Mouse (Mus musculus) c-Kit-positive CD71-negative TER-119-negative erythroid progenitor cells, embryonic 14.5 days (primary cell): ENCODE results near the gene Nell2.
"Not testable (repeated sequence)": the region's sequence is repeated elsewhere in the genome, so short reads cannot be mapped to it uniquely, and the experiment has no call there.

Experiments
- DNase-seq: peaks from one replicate; pipeline ENCODE4 v3.0.0-alpha.2; 2013; ENCODE audit warnings: low read depth

Gene Nell2

GRCm38 (mm10) chr15:95237021-95237420 is 291.3 kb downstream of the Nell2 start:
- not testable (repeated sequence) for DNase-seq

- no peak for DNase-seq
Measured at GRCm38 (mm10) chr15:95236509-95236908, 291.9 kb downstream of the Nell2 start.

GRCm38 (mm10) chr15:95231171-95231570 is 297.2 kb downstream of the Nell2 start:
- no peak for DNase-seq

GRCm38 (mm10) chr15:95216640-95217365 is 311.6 kb downstream of the Nell2 start:
- no peak for DNase-seq

GRCm38 (mm10) chr15:95210551-95210950 is 317.8 kb downstream of the Nell2 start:
- DNase-seq: no peak

GRCm38 (mm10) chr15:95209186-95209585 is 319.2 kb downstream of the Nell2 start:
- no peak for DNase-seq

- DNase-seq: no peak
Measured at GRCm38 (mm10) chr15:95193661-95194280, 334.6 kb downstream of the Nell2 start.

GRCm38 (mm10) chr15:95192951-95193350 is 335.4 kb downstream of the Nell2 start:
- DNase-seq: no peak

GRCm38 (mm10) chr15:95186226-95186625 is 342.1 kb downstream of the Nell2 start:
- no peak for DNase-seq

GRCm38 (mm10) chr15:95185419-95185818 is 342.9 kb downstream of the Nell2 start:
- no peak for DNase-seq

- no peak for DNase-seq
Measured at GRCm38 (mm10) chr15:95183450-95183849, 344.9 kb downstream of the Nell2 start.

GRCm38 (mm10) chr15:95156828-95157227 is 371.5 kb downstream of the Nell2 start:
- DNase-seq: no peak

GRCm38 (mm10) chr15:95145118-95145517 is 383.2 kb downstream of the Nell2 start:
- DNase-seq: no peak

GRCm38 (mm10) chr15:95144131-95144530 is 384.2 kb downstream of the Nell2 start:
- DNase-seq: no peak

GRCm38 (mm10) chr15:95138709-95139409 is 389.5 kb downstream of the Nell2 start:
- DNase-seq: no peak

GRCm38 (mm10) chr15:95137018-95137810 is 391.1 kb downstream of the Nell2 start:
- no peak for DNase-seq

- DNase-seq: no peak
Measured at GRCm38 (mm10) chr15:95135926-95136609, 392.3 kb downstream of the Nell2 start.

GRCm38 (mm10) chr15:95131401-95131800 is 397.0 kb downstream of the Nell2 start:
- DNase-seq: no peak

GRCm38 (mm10) chr15:95108626-95109025 is 419.7 kb downstream of the Nell2 start:
- no peak for DNase-seq

- no peak for DNase-seq
Measured at GRCm38 (mm10) chr15:95107246-95107809, 421.0 kb downstream of the Nell2 start.

GRCm38 (mm10) chr15:95101522-95101921 is 426.8 kb downstream of the Nell2 start:
- DNase-seq: no peak
